Mouse (Mus musculus): Measurements from ENCODE around the gene Gm45021.

DNA sequence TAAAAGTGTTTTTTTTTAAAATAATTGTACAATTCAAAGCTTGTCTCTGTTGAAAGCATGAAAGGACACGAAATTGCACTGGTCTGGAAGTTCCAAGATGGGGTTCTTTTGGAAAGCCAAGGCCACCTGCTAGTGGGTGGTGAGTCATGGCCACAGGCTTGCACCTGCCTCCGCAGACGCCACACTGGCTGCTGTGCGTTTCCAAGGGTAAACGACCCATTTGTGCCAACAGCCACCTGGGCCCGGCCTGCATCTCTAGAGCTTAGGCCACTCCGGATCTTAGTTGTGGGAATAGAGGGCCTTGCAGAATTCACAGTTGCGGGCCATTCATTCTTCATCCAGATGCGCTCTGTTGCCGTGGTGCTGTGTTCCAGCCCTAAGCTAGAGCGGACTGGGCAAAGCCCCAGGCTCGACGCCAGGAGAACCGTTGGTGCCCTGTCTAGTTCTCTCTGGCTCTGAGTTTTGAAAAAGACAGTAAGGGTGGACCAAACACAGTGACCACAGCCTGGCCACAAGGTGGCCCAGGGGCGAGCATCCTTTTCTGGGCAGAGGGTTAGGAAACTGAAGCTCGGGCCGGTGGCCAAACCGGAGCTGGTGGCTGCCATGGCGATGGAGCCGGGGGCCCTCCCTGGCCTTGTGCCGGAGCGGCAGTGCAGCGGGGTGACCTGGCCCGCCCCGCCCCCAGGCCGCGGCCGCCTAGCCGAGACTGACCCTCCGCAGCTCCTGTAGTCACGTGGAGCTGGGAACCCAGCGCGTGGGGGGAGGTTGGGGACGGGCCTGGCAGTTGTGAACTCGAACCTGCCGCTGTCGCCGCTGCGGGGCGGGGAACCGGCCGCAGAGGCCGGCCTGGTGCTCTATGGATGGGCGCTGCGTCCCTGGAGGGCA, 4.0 kb downstream of the Gm45021 start, which contains the start of the genes Repin1 and Gm44965:
- TF ChIP-seq GATA1 (IDR thresholded peaks at IDR 0.05; ENCODE audit: low read length) (no peak), TAL1 (IDR thresholded peaks at IDR 0.05; ENCODE audit: low read length) (no peak)
